Mouse (Mus musculus): ENCODE results near the gene Kalrn. TPM values are rescaled to one million over a fixed set of nuclear protein-coding genes. Genes with fewer than 3 reads are reported as not detected.

Kalrn gene
- polyA plus RNA-seq, 1 experiment from 2014 or later, result 44.6 TPM

DNA sequence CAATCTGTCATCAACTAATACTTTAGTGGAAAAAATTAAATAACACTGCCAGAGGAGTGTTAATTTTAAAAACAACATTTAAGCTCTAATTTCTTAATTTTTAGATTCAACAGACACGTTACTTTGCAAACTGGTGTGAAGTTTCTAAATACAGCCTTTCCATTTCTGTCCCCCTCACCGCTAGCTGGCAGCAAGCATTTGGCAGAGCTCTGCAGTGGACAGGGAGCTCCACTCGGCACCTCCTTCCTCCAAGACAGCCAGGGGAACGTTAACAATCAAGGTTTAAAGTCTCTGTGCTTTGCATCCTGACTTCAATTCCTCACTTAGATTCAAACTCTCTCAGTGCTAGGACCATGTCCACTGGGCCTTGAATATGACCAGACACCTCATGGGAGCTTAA lies 106.7 kb downstream of the Kalrn start:
- WGBS, result 55% methylated on average over 4 of the region's 4 CpGs
- peaks cover 54% of the 10 kb centered on the region for H3K4me1 ChIP-seq (ENCODE audit: control insufficient read depth, insufficient read depth, low read length)
- H3K4me3 ChIP-seq (replicated peaks; ENCODE audit: low read depth, low read length), result no peak overlapping the region
- H3K27ac ChIP-seq (replicated peaks; ENCODE audit: low read depth, low read length), result no peak overlapping the region
- H3K9me3 ChIP-seq (ENCODE audit: control insufficient read depth, low read length), result no peaks in the 10 kb centered on the region
- H3K27me3 ChIP-seq (ENCODE audit: control insufficient read depth, insufficient read depth, low read length), result no peaks in the 10 kb centered on the region
- no peak overlapping the region for H3K9ac ChIP-seq (replicated peaks; ENCODE audit: low read length)
- no peak for DNase-seq
- no peak for ATAC-seq (ENCODE audit: low FRiP score, low TSS enrichment)
- H3K36me3 ChIP-seq (ENCODE audit: control insufficient read depth, insufficient read depth, low read length), result no peaks in the 10 kb centered on the region
- H3K4me2 ChIP-seq (ENCODE audit: low read length), result no peak overlapping the region

DNA sequence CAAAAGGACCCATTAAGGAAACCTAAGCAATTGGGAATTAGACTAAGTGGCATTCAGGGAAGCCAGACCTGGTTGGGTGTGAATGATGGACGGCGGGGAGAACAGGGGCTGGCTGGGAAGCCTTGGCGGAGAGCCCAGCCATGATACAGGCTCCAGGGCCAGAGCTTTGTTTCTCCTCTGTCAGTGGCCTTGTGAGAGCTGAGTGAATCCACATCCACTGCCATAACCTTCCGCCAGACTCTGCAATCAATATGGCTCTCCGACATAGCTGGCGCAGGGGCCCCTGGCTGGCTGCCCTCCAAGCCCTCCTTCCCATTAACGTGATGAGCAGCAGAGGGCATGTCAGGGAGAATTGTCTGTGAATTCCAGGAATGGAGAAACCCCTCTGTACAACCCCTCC lies 117.0 kb downstream of the Kalrn start:
- ATAC-seq (ENCODE audit: low FRiP score, low TSS enrichment) (peak; percentile 50; the same call in 1 of the 2 replicates), DNase-seq (peak; percentile 71)
- Histone ChIP-seq H3K9ac (replicated peaks; ENCODE audit: low read length) (no peak overlapping the region), H3K4me1 (ENCODE audit: control insufficient read depth, insufficient read depth, low read length) (0 out of 2 replicates have a peak, but pooled peaks cover 6% of the 10 kb centered on the region), H3K36me3 (ENCODE audit: control insufficient read depth, insufficient read depth, low read length) (no peaks in the 10 kb centered on the region), H3K4me2 (ENCODE audit: low read length) (no peak overlapping the region), H3K27me3 (ENCODE audit: control insufficient read depth, insufficient read depth, low read length) (no peaks in the 10 kb centered on the region), H3K27ac (replicated peaks; ENCODE audit: low read depth, low read length) (0 out of 2 replicates have a peak overlapping the region, but pooled peaks have one; percentile 0), H3K9me3 (ENCODE audit: control insufficient read depth, low read length) (no peaks in the 10 kb centered on the region), H3K4me3 (replicated peaks; ENCODE audit: low read depth, low read length) (no peak overlapping the region)
- 60% methylated on average over 7 of the region's 7 CpGs for WGBS

DNA sequence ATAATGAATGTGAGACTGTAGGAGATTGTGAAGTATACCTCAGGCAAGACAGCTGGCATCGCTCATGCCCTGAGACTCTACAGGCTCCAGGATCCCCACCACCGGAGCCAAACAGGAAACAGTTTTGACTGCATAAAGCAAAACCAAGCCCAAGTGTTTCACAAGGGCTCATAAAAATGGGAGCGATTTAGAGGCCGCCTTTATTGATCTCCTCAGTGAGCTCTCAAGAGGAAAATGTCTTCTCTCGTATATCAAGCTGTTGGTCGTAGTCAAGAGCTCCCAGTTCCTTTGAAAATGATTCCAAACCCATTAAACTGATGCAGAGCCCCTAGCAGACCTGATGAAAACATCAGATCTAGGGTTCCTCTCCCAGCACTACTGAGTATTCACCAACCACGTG lies 127.7 kb downstream of the Kalrn start:
- Histone ChIP-seq H3K4me3 (replicated peaks; ENCODE audit: low read depth, low read length) (no peak overlapping the region), H3K9me3 (ENCODE audit: control insufficient read depth, low read length) (no peaks in the 10 kb centered on the region), H3K27me3 (ENCODE audit: control insufficient read depth, insufficient read depth, low read length) (no peaks in the 10 kb centered on the region), H3K9ac (replicated peaks; ENCODE audit: low read length) (no peak overlapping the region), H3K4me1 (ENCODE audit: control insufficient read depth, insufficient read depth, low read length) (peaks cover 11% of the 10 kb centered on the region), H3K27ac (replicated peaks; ENCODE audit: low read depth, low read length) (no peak overlapping the region), H3K36me3 (ENCODE audit: control insufficient read depth, insufficient read depth, low read length) (no peaks in the 10 kb centered on the region), H3K4me2 (ENCODE audit: low read length) (no peak overlapping the region)
- ATAC-seq (ENCODE audit: low FRiP score, low TSS enrichment) (no peak), DNase-seq (no peak)
- WGBS, result 79% methylated on average over 7 of the region's 7 CpGs

- 0 out of 2 replicates have a peak overlapping the region, but pooled peaks have one; percentile 3 for H3K27ac ChIP-seq (replicated peaks; ENCODE audit: low read depth, low read length)
- peaks cover 20% of the 10 kb centered on the region for H3K4me1 ChIP-seq (ENCODE audit: control insufficient read depth, insufficient read depth, low read length)
- no peak overlapping the region for H3K9ac ChIP-seq (replicated peaks; ENCODE audit: low read length)
Observed at GRCm38 (mm10) chr16:34441704-34442103, 131.6 kb downstream of the Kalrn start.

GRCm38 (mm10) chr16:34440994-34441414 lies 132.3 kb downstream of the Kalrn start:
- no peak overlapping the region for H3K4me2 ChIP-seq (ENCODE audit: low read length)
- ATAC-seq (ENCODE audit: low FRiP score, low TSS enrichment) (peak; percentile 68), DNase-seq (peak; percentile 84)
- no peaks in the 10 kb centered on the region for H3K9me3 ChIP-seq (ENCODE audit: control insufficient read depth, low read length)
- no peaks in the 10 kb centered on the region for H3K27me3 ChIP-seq (ENCODE audit: control insufficient read depth, insufficient read depth, low read length)
- WGBS, result 40% methylated on average over 4 of the region's 4 CpGs
- peak overlapping the region; percentile 3 for H3K27ac ChIP-seq (replicated peaks; ENCODE audit: low read depth, low read length)
- no peak overlapping the region for H3K4me3 ChIP-seq (replicated peaks; ENCODE audit: low read depth, low read length)
- no peak overlapping the region for H3K9ac ChIP-seq (replicated peaks; ENCODE audit: low read length)
- H3K4me1 ChIP-seq (ENCODE audit: control insufficient read depth, insufficient read depth, low read length), result peaks cover 20% of the 10 kb centered on the region
- H3K36me3 ChIP-seq (ENCODE audit: control insufficient read depth, insufficient read depth, low read length), result no peaks in the 10 kb centered on the region

More at GRCm38 (mm10) chr16:34441704-34442103, 131.6 kb downstream of the Kalrn start:
- no peaks in the 10 kb centered on the region for H3K9me3 ChIP-seq (ENCODE audit: control insufficient read depth, low read length)
- 88% methylated on average over 2 of the region's 2 CpGs for WGBS
- H3K27me3 ChIP-seq (ENCODE audit: control insufficient read depth, insufficient read depth, low read length), result no peaks in the 10 kb centered on the region
- no peak overlapping the region for H3K4me2 ChIP-seq (ENCODE audit: low read length)
- ATAC-seq (ENCODE audit: low FRiP score, low TSS enrichment) (no peak), DNase-seq (no peak)
- no peak overlapping the region for H3K4me3 ChIP-seq (replicated peaks; ENCODE audit: low read depth, low read length)
- no peaks in the 10 kb centered on the region for H3K36me3 ChIP-seq (ENCODE audit: control insufficient read depth, insufficient read depth, low read length)

DNA sequence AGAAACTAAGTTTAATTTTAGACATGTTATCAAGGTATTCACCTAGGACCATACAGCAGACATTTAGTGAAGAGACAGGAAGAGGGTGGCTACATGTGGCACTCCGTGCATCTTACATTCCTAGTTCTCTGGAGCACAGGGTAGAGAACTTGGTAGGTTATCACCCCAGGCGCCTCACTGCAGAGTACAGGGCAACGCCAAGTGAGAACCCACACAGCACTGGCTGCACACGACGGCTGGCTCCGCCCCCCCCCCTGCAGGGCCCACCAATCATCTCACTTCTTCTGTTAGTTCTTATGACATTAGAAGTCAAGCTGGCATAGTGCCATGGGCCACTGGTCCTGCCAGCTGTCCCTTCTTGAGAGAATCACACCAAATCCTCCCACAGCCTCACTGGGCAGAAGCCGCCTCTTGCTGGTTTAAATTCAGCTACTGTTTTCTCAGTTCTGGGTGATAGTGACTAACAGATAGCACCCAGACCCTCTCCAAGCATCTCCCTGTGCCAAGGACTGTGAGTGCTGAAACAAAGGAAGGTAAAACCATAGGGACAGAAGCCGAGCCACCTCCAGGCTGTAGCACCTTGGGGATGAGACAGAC lies 133.2 kb downstream of the Kalrn start:
- H3K4me1 ChIP-seq (ENCODE audit: control insufficient read depth, insufficient read depth, low read length), result peaks cover 20% of the 10 kb centered on the region
- peak overlapping the region; percentile 3; the same call in 1 of the 2 replicates for H3K27ac ChIP-seq (replicated peaks; ENCODE audit: low read depth, low read length)
- no peak overlapping the region for H3K4me2 ChIP-seq (ENCODE audit: low read length)
- DNase-seq (peak; percentile 57), ATAC-seq (ENCODE audit: low FRiP score, low TSS enrichment) (no peak; the same call in 1 of the 2 replicates)
- H3K4me3 ChIP-seq (replicated peaks; ENCODE audit: low read depth, low read length), result no peak overlapping the region
- H3K36me3 ChIP-seq (ENCODE audit: control insufficient read depth, insufficient read depth, low read length), result no peaks in the 10 kb centered on the region
- H3K27me3 ChIP-seq (ENCODE audit: control insufficient read depth, insufficient read depth, low read length), result no peaks in the 10 kb centered on the region
- no peaks in the 10 kb centered on the region for H3K9me3 ChIP-seq (ENCODE audit: control insufficient read depth, low read length)
- 78% methylated on average over 8 of the region's 8 CpGs for WGBS
- no peak overlapping the region for H3K9ac ChIP-seq (replicated peaks; ENCODE audit: low read length)

DNA sequence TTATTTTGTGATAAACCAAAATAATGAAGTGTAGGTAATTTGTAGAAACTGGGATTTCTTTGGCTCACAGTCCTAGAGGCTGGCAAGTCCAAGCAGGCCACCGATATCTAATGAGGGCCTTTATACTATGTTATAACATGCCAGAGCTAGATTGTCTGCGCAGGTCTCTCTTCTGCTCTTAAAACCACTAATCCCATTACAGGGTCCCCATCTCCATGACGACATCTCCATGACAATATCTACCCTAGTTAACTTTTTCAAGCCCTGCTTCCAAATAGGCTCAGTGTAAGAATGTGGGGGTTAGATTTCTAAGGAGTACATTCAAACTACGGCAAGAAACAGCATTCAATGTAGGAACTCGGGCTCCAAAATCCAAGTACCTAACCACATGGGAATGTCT lies 143.2 kb downstream of the Kalrn start:
- DNase-seq (peak; percentile 63), ATAC-seq (ENCODE audit: low FRiP score, low TSS enrichment) (no peak)
- 13% methylated on average over 5 of the region's 5 CpGs for WGBS
- H3K4me1 ChIP-seq (ENCODE audit: control insufficient read depth, insufficient read depth, low read length), result peaks cover 55% of the 10 kb centered on the region
- no peaks in the 10 kb centered on the region for H3K9me3 ChIP-seq (ENCODE audit: control insufficient read depth, low read length)
- no peaks in the 10 kb centered on the region for H3K36me3 ChIP-seq (ENCODE audit: control insufficient read depth, insufficient read depth, low read length)
- no peak overlapping the region for H3K27ac ChIP-seq (replicated peaks; ENCODE audit: low read depth, low read length)
- no peaks in the 10 kb centered on the region for H3K27me3 ChIP-seq (ENCODE audit: control insufficient read depth, insufficient read depth, low read length)
- no peak overlapping the region for H3K4me2 ChIP-seq (ENCODE audit: low read length)
- H3K4me3 ChIP-seq (replicated peaks; ENCODE audit: low read depth, low read length), result no peak overlapping the region
- H3K9ac ChIP-seq (replicated peaks; ENCODE audit: low read length), result no peak overlapping the region

- Histone ChIP-seq H3K27me3 (ENCODE audit: control insufficient read depth, insufficient read depth, low read length) (no peaks in the 10 kb centered on the region), H3K27ac (replicated peaks; ENCODE audit: low read depth, low read length) (no peak overlapping the region), H3K9me3 (ENCODE audit: control insufficient read depth, low read length) (no peaks in the 10 kb centered on the region), H3K36me3 (ENCODE audit: control insufficient read depth, insufficient read depth, low read length) (no peaks in the 10 kb centered on the region), H3K4me3 (replicated peaks; ENCODE audit: low read depth, low read length) (no peak overlapping the region), H3K4me1 (ENCODE audit: control insufficient read depth, insufficient read depth, low read length) (peaks cover 60% of the 10 kb centered on the region), H3K4me2 (ENCODE audit: low read length) (no peak overlapping the region), H3K9ac (replicated peaks; ENCODE audit: low read length) (no peak overlapping the region)
- ATAC-seq (ENCODE audit: low FRiP score, low TSS enrichment) (no peak), DNase-seq (no peak)
- 18% methylated on average over 5 of the region's 5 CpGs for WGBS
Observed at GRCm38 (mm10) chr16:34427654-34428053, 145.7 kb downstream of the Kalrn start.

DNA sequence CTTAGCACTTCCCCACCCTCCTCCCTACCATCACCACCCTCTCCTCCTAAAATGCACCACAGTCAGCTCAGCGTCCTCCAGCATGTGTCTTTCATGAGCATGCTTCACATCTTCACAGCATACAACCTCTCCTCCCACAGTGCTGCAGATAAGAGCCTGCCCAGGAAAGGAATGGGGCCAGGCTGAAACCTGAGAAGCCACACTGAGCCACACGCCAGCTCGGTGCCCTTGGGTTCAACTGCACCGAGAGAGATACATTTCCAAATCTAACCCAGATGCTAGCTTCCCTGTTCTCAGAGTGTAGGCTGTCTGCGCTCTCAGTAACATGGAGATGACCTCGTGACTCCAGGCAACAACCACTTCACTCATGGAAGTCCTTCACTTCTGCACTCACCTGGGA lies 151.9 kb downstream of the Kalrn start:
- H3K4me3 ChIP-seq (replicated peaks; ENCODE audit: low read depth, low read length), result no peak overlapping the region
- ATAC-seq (ENCODE audit: low FRiP score, low TSS enrichment), result no peak

More for the DNA sequence above, 151.9 kb downstream of the Kalrn start:
- no peaks in the 10 kb centered on the region for H3K9me3 ChIP-seq (ENCODE audit: control insufficient read depth, low read length)
- H3K4me2 ChIP-seq (ENCODE audit: low read length), result no peak overlapping the region
- H3K9ac ChIP-seq (replicated peaks; ENCODE audit: low read length), result no peak overlapping the region
- H3K27ac ChIP-seq (replicated peaks; ENCODE audit: low read depth, low read length), result no peak overlapping the region
- WGBS, result 68% methylated on average over 6 of the region's 6 CpGs
- H3K4me1 ChIP-seq (ENCODE audit: control insufficient read depth, insufficient read depth, low read length), result peaks cover 35% of the 10 kb centered on the region
- no peak for DNase-seq
- no peaks in the 10 kb centered on the region for H3K36me3 ChIP-seq (ENCODE audit: control insufficient read depth, insufficient read depth, low read length)
- H3K27me3 ChIP-seq (ENCODE audit: control insufficient read depth, insufficient read depth, low read length), result no peaks in the 10 kb centered on the region
